Mouse (Mus musculus) heart, postnatal 4 days (tissue): ENCODE measurements around the gene Cep55. TPM values are rescaled to one million over a fixed set of nuclear protein-coding genes. Genes with fewer than 3 reads are reported as not detected.

ENCODE experiments used
- DNase-seq: peaks from one replicate; pipeline ENCODE4 v3.0.0; 2021
- total RNA-seq, 2 experiments: library from RNA; stranded (reverse); gene quantifications; 2 replicates each; pipeline ENCODE4 v1.2.3; 2021

The Cep55 gene
- total RNA-seq, 2 experiments from 2014 or later = 18.5 to 20.3 TPM

DNA sequence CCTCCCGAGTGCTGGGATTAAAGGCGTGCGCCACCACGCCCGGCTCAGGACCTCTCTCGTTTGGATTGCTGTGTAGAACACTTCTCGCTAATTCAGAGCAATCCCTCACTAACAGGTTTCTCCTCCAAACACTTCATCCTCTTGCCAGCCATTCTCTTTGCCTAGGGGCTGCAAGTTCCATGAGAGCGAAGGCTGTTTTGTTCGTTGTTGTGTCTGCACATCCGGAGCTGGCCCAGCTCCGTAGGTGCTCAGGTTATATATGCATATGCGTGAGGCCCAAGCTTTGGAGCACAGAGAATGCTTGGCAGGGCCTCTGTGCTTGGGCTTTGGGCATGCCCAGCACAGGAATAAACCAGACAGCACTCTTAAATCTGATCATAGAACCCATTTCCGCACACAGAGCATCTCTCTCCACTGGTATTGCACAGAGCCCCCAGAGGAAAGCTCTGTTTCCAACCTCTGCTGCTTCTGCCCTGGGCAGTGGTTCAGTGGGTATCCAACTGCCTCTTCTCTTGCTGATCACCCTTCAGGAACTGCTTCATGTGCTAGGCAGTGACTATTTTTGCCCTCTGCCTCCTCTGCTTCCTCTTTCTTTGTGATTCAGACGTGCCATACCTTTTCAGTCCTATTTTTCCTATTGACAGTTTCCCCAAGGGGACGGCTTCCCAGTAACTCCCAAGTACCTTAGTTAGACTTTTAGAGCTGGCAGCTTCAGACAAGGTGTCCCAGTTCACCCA, 54.9 kb downstream of the Cep55 start:
- DNase-seq = no peak

DNA sequence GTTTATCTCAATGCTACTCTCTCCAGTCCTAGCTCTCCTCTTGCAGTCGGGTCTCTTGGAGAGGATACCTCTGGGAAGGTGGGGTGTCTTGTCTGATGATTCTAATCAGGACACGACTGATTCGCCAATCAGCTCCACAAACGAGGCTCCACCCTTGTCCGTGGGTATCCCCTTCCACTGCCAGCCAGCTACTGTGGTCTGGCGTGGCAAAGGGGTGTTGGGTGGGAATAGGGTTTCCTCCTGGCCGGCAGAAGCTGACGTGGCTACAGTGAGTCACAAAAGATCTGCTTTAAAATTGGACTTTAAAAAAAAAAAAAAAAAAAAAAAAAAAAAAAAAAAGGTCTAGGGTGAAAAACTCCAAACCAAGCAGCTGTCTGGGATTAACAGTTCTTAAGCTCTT, 56.2 kb downstream of the Cep55 start:
- DNase-seq = no peak

DNA sequence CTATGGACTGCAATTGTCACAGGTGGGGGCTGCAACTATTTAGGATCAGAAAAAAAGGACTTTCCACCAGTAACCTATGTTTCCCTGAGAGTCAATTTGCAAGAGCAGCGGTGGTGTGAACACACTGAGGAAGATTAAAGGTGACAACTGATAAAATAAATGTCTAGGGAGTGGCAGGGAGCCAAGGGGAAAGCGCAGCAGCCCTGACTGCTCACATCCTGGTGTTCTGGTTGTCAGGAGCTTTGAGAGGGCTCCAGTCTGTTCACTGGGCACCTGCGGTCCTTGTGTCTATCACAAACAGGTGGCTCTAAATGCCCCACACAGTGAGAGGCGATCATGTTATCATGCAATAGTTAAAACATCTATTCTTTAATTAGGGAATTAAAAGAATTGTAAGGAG, 57.8 kb downstream of the Cep55 start:
- no peak for DNase-seq

DNA sequence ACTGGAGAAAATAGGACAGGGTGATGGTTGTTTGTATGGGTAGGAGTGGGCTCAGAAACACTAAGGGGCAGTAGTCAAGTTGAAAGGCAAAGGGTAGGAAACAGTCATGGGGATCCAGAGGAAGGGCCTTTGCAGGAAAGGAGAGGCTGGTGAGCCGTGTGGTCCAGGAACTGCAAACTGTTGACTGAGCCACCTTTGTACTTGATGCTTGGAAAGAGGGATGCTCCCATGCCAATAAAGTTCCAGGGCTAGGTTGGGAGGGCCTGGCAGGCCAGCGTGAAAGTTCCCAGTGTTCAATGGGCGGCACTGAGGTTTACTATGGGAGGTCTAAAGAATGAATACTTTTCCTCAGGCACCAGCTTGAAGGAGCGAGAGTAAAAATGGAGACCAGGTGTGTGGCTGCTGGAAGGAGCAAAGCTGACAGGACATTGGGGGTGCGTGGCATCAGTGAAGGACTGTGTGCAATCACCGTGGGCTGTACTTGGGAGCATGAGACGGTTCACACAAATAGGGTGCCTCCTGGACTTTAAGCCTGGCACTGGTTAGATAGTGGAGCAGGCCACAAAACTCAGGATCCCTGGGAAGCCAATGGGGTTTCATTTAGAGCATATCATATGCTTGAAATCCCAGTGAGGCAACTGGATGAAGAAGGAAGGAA, 60.2 kb downstream of the Cep55 start:
- no peak for DNase-seq

DNA sequence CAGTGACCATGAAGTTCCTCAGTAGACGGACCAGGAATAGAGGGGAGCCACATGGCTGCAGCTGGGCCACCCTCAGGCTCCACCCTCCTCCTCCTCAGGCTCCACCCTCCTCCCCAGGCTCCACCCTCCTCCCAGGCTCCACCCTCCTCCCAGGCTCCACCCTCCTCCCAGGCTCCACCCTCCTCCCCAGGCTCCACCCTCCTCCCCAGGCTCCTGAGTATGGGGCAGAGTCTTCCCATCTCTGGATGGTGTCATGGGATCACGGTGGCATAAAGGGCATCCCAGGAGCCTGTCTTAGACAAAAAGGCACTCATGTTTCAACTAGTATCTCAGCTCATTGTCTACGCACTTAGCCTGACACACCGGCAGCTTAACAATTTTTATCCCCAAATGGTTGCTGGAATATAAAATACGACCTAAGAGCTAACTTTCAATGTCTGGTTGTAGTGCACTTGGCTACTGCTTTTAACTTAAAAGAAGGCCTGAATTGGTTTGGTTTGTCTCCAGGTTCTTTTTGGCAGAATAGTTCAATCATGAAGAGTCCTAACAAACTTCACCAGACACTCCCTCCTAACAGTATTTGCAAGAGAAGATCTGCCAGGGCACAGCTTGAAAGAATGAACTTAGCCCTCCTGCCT, 65.4 kb downstream of the Cep55 start:
- no peak for DNase-seq

DNA sequence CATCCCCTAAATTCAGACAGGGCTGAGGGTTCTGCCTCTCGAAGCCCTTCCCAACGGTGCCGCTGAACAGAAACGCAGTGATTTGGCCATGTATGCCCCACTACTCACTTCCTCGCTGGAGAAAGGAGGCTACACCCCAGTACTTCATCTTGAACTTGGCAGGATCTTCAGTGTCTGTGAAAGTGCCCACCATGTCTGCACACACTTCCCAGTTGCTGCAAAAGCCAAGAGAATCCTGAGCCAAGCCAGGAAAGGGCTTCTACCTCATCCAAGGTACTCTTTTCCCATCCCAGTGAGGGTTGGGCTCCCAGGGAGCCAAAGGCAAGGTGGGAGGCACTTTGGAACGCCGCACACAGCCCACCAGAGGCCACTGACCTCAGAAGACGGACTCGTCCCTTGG, 69.1 kb downstream of the Cep55 start:
- no peak for DNase-seq

Other genes with a start within 250 kb of the Cep55 start
- 10 to 100 TPM; 15.5 to 16.4 TPM for gene Myof, start 11.4 kb upstream of the Cep55 start, total RNA-seq
- under 1 TPM in 1 of 2 experiments, not detected in 1; 0.38 TPM for gene Ffar4, start 42.1 kb downstream of the Cep55 start, total RNA-seq
- gene Rbp4, start 70.3 kb downstream of the Cep55 start, total RNA-seq = 1 to 10 TPM in 1 of 2 experiments, under 1 TPM in 1; 0.77 to 1.1 TPM
- not detected for gene Pde6c, start 77.8 kb downstream of the Cep55 start, total RNA-seq
- 10 to 100 TPM; 14.4 to 14.9 TPM for gene Fra10ac1, start 169.1 kb downstream of the Cep55 start, total RNA-seq
- gene Lgi1, start 209.5 kb downstream of the Cep55 start, total RNA-seq = under 1 TPM; 0.24 to 0.36 TPM